Mouse (Mus musculus): ENCODE results near the gene Mfrp.

Gene Mfrp

GRCm38 (mm10) chr9:44132200-44132599 is 30.7 kb downstream of the Mfrp start:
- DNase-seq: no peak

- no peak for DNase-seq
These were observed 31.8 kb downstream of the Mfrp start for GRCm38 (mm10) chr9:44133287-44133686.

- peak; percentile 80 for DNase-seq
These were observed 32.7 kb downstream of the Mfrp start, which contains the start of gene Mcam for GRCm38 (mm10) chr9:44134101-44134850. Mcam (plus strand) TSS chr9:44134469.

- peak; percentile 66 for DNase-seq
These were observed 33.6 kb downstream of the Mfrp start for GRCm38 (mm10) chr9:44134851-44135730.

- DNase-seq: no peak
These were observed 34.3 kb downstream of the Mfrp start for GRCm38 (mm10) chr9:44135731-44136411.

- DNase-seq: no peak
These were observed 36.3 kb downstream of the Mfrp start for GRCm38 (mm10) chr9:44137846-44138245.

- no peak for DNase-seq
These were observed 40.4 kb downstream of the Mfrp start for GRCm38 (mm10) chr9:44141951-44142350.

- no peak for DNase-seq
These were observed 41.9 kb downstream of the Mfrp start for GRCm38 (mm10) chr9:44143421-44143820.

- no peak for DNase-seq
These were observed 42.6 kb downstream of the Mfrp start for GRCm38 (mm10) chr9:44144023-44144717.

GRCm38 (mm10) chr9:44144718-44145060 is 43.2 kb downstream of the Mfrp start:
- DNase-seq: no peak

- peak; percentile 44 for DNase-seq
These were observed 45.8 kb downstream of the Mfrp start for GRCm38 (mm10) chr9:44147290-44147689.

All from lung, postnatal 14 days (tissue).